1 mouse cellular context compared by ENCODE assay signal in the genomic region with DNA sequence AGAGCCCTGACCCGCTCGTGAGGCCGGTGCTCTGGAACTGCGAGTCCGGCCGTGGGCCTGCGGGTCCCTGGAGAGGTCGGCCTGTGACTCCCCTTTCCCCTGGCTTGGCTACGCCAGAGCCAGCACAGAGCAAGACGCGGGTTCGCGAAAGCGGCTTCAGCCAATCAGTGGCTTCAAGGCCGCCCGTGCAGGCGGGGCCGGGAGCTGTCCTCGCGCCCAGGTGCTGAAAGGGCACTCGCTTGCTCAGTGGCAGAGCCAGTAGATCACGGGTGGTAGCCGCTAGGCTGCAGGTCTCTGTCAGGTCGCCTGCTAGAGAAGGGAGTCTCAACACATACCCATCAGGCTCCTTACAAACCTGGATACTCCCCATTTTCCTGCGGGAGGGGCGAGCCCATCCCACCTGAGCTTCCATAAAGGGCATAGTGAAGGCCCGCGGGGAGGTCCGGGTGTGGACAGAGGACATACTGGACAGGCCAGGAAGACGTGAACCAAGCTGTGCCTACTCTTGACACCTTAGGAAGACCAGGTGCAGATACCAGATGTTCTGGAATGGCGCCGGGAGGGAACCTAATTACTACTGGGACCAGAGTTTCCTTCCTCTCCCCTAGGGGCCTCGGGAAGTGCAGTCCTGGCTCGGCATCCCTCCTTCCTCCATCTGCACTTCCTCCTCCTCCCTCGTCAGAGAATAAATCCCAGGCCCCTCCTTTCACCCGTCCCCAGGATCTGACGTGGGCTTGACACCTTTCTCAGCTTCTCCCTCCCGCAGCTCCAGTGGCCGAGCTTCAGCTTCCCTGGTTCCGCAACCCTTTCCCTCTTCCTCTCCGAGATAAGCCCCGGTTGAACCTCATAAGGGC.
TF ChIP-seq lines count a peak whose summit lies in the region.

A gene (plus strand): TSS at position 771 of the 854 bp plus-strand sequence.

TF ChIP-seq in MEL, 35 proteins besides CTCF, POLR2A, EP300 and RAD21 (continued from another document):
- peak; percentile 42; the same call in 1 of the 2 replicates for TF ChIP-seq HCFC1 (IDR thresholded peaks at IDR 0.05; ENCODE audit: low read depth, low read length)
- no peak for TF ChIP-seq USF2 (IDR thresholded peaks at IDR 0.05; ENCODE audit: borderline replicate concordance in 1 of 2, insufficient read depth in 1 of 2, low read depth in 1 of 2, low read length in 2 of 2)
- no peak for TF ChIP-seq TAL1 (IDR thresholded peaks at IDR 0.05; ENCODE audit: low read length)
- TF ChIP-seq TBP (IDR thresholded peaks at IDR 0.05; ENCODE audit: low read depth, low read length), result no peak
